Mouse (Mus musculus) erythroid progenitor cell, adult 5-6 weeks (primary cell): Measurements from ENCODE around the gene Prcd. TPM values are rescaled to one million over a fixed set of nuclear protein-coding genes. Genes with fewer than 3 reads are reported as not detected.

Source experiments
- ATAC-seq: replicated peaks from 2 replicates; pipeline ENCODE4 v1.8.0; 2016; ENCODE audit warnings: moderate number of reproducible peaks, mild to moderate bottlenecking, moderate TSS enrichment, inconsistent platforms; ENCODE audit not compliant: poor library complexity, low FRiP score, severe bottlenecking
- total RNA-seq, 2 experiments: library from RNA; stranded (forward) in 1 of 2; stranded (reverse) in 1 of 2; fragments of 150-400 nt in 1 of 2; fragments of 186-747, 209-891 nt in 1 of 2; gene quantifications; 2 replicates each; pipeline versions ENCODE4 v1.2.3 to v1.2.4; 2015 to 2017; ENCODE audit warnings: low replicate concordance in 2 of 2

Gene Prcd
- total RNA-seq, 2 experiments from 2014 or later, result not detected

DNA sequence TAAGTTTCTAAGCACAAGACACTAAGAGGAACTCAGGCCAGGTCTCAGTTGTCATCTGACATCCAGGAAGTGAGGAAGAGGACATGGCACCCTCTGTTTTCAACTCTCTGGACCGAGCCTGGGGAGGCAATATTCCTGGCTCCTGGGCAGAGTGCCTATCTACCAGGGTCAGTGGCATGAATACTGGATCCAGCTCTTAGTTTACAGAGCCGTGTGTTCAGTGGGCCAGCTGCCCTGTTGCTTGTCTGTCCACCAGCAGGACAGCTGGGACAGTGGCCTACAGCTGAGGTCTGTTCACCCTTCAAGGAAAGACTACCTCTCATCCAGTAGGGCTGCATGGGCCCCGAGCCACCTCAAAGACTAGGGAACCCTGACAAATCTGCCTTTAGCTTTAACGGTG is 27.8 kb downstream of the Prcd start:
- ATAC-seq, result no peak

DNA sequence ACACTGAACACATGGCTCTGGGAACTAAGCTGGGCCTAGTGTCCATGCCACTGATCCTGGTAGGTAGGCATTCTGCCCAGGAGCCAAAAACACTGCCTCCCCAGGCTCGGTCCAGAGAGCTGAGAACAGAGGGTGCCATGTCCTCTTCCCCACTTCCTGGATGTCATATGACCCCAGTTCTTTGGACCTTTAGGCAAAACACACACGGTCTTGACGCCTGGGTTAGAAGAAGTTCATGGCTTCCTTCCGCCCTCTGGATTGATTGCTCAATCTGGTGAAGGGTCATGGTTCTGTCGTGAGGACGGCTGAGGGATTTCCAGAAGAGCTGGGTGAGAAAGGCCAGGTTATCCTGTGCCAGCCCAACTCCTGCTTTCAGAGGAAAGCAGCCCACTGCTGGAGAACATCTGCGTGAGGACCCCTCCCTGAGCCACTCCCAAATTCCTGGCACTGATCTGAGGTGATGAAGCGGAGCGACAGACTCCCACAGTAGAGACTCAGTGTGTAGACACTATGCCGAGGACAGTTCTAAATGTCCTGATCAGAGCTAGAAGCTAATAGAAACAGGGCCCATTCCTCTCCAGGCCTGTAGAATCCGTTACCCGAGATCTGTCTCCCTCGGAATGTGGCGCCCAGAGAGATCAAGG is 29.3 kb downstream of the Prcd start:
- ATAC-seq, result no peak

DNA sequence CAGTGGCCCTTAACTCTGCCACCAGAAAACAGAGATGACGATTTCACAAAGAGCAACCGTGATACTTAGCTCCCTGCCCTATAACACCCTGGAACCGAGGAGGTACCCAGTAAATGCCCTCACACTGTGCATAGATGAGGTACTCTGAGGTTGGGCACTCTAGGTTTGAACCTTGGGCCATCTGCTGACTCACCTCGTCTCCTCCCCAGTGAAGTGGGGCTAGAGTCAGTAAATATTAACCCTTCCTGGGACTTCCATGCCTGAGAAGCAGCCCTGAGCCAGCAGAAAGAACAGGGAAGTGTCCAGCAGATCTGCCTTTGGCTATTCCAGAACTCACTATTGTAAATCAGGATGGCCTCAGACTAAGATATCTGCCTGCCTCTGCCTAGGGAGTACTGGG is 30.4 kb downstream of the Prcd start:
- no peak for ATAC-seq

DNA sequence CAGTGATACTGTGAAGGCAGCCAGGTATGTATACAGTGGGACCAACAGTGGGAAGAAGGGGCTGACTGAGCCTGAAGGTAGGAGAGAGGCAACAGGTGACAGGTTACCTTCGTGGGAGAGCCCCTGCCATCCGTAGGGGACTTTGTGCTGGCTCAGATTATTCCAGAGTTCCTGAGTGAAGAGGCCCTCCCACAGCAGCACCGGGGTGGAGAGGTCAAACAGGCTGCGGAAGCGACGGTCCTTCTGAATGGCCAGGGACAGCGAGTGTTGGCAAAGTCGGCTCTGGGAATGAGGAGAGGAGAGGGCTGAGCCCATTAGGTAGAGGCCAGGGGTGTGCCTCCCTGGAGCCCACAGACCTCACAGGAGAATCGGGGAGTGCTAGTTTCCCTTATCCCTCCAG is 32.4 kb downstream of the Prcd start:
- ATAC-seq, result no peak

DNA sequence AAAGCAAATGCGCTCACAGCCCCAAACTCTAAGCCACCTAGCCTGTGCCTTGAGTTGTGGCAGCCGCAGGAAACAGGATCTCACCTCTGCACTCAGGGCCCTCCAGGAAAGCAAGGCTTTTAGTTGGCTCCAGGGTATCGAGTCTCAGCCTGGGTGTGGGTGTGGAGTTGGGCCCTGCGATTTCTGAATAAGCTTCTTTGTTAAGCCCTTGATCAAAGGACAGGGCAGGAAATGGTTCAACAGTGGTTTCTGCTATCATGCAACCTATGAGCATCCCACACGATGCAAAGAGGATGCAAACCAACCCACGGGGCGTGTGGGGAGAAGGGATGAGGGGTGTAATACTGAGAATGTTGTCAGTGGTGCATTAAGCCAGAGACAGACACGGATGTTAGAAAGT is 34.6 kb downstream of the Prcd start:
- ATAC-seq, result no peak

DNA sequence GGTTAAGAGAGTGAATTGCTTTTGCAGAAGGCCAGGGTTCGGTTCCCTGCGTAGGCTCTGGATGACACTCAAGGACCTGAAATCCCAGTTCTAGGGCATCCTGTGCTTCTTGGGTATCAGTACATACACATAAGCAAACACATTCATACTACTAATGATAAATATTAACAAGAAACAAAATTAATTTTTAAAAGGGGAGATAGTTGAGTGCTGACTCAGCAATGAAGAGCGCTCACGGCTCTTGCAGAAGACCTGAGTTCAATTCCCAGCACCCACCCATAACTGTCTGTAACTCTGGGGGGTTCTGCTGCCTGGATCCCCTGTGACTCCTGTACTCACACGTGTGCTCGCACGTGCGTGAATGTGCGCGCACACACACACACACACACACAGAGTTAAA is 36.3 kb downstream of the Prcd start:
- ATAC-seq, result no peak

DNA sequence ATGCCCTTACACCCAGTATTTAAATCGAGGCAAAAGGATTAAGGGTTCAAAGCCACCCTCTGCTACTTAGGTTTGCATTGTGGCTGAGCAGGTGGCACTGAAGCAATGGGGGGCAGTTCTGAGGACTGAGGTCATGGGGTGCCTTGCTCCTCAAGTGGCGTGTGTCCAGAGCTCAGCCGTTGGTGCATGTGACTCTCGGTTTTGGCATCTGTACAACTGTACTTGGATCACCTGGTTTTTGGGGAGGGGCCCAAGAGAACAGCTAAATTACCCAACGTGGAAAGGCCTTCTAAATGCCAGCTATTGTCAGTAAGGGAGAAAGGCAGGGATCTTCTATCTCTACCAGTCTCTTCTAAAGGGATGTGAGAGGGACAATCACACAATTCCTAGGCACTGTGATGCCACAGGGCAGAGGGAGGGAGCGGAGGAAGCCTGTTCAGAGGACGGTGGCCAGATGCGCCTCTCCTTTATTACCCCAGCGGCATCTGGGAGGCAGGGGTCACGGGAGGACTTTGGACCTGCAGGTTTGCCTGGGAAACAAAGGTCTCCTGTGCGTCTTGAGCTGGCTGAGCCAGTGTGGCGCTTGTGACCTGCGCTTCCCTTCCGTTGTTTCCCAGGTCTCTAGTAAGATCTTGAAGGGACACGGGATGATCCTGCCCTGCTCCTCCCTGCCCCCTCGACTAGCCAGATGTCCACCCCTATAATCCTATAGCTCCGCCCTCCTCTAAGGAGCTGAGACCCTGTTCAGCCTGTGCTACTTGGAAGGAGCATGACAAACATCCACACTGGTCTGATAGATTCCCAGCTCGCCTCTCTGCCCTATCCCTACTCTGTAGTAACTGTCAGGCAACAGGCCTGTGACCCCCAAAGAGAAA is 37.6 kb downstream of the Prcd start:
- no peak for ATAC-seq

DNA sequence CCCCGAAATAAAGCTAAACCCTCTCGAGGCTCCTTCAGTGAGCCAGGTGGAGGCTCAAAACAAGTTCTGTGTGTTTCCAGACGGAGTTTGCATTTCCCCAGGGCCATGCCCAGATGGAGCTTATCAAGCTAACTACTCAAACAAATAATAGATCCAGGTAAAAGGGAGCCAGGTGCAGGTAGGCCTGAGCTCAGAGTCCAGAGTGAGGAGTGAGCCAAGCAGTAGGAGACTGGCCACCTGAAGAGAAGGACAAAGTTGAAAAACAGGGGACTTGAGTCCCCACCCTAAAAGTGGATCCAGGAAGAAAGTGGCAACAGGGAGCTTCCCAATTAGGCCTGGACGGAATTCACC is 40.5 kb downstream of the Prcd start:
- no peak for ATAC-seq

DNA sequence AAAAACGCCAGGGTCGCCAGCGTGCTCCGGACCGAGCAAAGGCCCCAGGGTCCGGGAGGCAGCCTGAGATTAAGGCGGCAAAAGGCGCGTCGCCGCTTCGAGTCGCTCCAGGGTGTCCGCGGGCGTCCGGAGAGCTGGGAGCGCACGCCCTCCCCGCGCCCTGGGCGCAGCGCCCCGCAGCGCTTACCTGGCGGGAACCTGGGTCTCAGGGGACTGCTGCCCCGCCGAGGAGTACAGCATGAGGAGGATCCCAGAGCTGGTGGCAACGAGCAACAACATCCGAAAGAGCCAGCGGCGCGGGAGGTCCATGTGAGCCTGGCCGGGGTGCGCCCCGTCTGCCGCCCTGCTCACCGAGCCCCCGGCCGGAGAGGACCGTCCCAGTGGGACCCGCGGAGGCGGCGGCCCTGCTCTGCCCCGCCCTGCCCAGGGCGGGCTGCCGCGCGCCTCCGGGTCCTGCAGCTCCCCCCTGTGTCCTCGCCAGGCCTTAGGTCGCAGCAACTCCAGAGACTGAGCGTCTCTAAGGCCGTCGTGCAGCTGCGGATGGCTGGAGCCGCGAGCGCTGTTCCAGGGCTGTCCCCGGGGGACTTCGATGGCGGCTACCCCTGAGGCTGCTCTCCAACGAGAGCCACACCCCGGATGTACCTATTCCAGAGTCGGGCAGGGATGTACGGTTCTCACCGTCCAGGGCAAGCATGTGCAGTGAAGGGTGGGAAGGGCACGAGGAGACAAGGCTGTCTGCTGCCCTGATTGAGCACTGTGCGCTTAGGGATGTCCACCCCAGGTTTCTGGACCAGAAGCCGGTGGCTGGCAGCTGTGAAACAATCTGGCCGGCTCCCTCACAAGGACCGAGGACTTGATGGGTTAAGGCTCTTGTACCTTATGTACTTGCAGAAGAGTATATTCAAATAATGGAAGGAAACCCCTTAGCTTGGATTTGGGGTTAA is 41.2 kb downstream of the Prcd start:
- ATAC-seq, result peak; percentile 49; the same call in 1 of the 2 replicates

DNA sequence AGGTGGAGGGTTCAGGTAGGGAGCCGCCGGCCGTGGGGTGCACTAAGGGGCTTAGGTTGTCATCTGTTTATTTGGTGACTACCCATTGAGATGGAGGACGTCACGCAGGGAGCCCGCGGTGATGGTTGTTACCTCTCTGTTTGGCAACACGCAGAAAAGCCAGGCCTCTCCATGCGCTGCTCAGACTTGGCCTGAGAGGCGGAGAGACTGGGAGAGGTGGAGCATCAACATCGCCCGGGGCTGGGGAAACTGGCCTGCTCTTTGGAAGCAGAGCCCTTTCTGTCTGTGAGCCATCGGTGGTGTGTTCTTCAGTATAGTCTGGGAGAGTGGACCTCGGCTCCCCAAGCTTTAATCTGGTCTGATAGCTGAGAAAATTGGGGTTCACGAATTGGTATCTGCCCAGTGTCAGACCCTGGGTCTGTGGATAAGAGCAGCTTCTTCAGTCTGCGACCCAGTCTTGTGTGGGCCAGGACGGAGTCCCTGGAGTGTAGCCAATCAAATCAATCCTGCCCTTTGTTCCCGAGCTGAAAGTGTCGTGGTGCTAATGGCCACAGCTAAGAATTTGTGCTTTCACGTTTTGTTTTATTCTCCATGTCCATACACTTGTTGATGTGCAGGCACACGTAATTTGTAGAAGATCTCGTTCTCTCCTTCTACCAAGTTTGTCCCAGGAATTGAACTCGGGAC is 42.0 kb downstream of the Prcd start:
- no peak for ATAC-seq

DNA sequence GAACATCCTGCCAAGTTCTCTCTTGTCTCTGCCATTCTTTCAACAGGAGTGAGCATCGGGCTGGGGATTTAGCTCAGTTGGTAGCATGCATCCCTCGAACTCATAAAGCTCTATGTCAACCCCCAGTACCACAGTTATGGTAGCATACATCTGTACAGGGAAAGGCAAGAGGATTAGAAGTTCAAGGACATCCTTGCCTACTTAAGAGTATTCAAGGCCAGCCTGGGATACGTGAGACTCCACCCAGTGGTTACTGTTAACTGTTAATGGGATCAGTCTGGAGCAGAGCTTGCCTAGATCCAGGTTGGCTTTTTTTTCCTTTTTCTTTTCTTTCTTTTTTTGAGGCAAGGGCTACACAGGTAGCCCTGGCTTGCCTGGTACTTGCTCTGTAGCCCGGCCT is 43.1 kb downstream of the Prcd start:
- ATAC-seq, result no peak

DNA sequence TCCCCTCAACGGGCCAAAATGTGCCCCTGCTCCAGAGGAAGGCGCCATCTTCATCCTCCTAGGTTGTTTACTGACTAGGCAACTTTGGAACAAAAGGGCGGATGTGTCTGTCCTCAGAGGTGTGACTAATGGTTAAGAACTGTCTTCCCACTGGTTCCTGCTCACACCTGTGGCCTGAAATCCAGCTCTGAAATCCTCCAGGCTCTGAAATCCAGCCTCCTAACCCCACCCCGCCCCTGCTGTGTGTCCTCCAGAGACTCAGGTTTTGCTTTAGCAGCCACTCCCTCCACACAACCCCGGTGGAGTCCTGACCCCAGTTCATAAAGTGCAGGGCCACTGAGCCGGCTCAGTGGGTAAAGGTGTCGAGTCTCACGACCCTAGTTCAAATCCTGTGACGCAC is 44.2 kb downstream of the Prcd start:
- no peak for ATAC-seq

DNA sequence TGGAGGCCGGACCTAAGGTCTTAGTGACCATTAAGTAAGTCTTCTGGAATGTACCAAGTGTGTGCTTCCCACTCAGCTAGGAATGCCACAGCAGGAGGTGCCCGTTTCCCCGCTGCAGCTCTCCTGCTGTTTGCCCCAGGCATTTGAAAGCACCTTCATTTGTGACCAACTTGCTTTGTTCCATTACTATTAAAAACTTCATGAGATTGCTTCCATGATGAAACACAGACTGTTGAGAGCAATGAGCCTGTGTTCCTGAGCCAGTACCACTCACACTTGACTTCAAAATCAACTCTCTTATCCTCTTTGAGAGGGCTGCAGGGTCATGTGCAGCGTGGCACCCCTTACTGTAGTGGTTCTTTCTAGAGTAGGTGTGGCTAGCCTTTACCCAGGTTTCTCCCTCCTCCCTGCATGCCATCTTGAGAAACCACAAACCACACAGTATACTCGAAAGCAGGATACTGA is 48.1 kb downstream of the Prcd start:
- no peak for ATAC-seq

DNA sequence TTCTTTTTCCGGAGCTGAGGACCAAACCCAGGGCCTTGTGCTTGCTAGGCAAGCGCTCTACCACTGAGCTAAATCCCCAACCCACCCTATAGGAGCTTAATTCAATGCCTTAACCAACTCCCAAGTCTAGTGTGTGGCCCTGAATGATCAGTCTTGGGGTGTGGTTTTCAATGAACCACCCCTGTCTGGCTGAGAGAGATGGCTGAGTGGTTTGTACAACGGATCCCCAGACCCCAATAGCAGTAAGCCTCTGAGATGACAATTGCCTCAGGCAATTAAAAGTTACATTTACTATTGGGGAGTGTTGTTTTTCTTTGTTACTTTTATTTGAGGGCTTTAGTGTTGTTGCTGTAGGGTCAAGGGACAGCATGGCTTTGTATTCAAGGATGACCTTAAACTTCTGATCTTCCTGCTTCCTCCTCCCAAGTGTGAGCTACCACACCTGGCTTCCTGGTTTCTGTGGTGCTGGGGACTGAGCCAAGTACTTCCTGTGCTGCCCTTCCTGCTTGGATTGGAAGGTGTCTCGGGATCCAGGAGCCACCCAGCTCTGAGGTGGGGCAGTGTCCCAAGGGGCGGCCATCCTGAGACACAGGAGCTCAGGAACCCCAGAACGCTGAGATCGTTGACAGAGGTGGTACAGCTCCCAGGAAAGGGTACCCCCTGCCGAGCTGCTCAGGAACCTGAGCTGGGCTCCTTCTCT is 51.2 kb downstream of the Prcd start:
- no peak for ATAC-seq

DNA sequence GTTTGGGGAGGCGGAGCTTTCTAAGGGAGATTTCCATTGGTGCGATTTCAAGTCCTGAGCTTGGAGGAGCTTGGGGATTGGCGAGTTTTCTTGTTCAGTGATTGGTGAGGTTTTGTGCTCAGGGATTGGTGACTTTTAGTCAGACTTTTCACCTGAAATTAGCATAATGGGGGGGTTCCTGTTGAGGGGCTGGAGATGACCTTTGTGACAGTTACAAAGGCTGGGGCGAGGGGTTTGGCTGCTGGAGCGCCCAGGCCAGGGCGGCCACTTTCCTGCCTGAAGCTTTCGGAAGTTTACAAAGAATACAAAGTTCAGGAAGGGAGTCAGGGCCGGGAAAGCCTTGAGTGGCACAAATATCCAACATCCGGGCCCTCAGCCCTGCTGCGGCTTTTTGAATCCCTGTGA is 51.9 kb downstream of the Prcd start:
- no peak for ATAC-seq

DNA sequence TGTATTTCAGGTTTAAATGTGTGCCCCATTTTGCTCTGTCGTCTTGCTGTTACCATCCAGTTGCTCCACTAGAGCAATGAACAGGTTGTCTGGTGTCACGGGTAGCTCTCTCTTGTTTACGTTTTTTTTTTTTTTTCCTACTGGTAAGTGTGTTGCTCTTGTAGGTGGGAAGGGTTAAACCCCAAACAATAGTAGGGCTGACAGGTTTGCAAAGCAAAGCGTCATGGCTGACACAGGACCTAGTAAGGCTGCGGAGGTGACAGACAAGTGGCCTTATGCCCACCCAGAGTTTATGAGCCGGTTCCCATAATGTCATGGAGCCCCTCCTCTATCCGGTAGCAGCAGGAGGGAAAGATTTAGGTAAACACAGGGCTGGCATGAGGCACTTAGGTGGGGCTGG is 53.0 kb downstream of the Prcd start:
- ATAC-seq, result no peak

DNA sequence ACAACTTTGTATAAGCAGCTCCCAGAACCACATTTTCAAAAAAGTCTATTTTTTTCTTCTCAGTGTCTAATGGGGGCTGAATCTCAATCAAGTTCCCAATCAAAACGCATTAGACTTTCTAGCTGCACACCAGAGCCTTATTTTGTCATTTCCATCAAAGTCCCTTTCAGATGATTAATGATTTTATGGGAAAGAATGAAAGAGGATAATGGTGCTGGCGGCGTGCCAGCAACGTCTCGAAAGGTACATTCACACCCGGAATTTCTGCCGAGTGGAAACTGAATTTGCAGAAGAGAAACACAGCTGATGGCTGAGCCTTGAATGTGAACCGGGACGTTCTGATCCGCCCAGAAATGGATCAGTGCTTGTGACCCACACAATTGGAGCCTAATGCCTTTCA is 56.8 kb downstream of the Prcd start:
- no peak for ATAC-seq

DNA sequence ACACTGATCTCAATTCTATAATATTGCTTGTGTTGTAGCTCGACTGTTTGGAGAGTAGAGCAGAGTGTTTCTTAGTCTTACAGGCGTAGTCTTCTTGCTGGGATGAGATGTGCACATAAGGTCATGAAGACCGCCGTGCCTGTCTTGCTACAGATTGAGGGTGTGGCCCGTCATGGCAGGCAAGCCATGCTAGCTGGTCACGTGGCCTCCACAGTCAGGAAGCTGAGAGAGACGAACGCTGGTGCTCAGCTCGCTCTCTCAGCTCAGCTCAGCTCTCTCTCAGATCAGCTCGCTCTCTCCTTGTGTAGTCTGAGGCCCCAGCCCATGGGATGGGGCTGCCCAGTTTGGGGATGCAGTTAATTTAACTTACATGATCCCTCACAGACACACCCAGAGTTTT is 57.5 kb downstream of the Prcd start:
- ATAC-seq, result no peak

DNA sequence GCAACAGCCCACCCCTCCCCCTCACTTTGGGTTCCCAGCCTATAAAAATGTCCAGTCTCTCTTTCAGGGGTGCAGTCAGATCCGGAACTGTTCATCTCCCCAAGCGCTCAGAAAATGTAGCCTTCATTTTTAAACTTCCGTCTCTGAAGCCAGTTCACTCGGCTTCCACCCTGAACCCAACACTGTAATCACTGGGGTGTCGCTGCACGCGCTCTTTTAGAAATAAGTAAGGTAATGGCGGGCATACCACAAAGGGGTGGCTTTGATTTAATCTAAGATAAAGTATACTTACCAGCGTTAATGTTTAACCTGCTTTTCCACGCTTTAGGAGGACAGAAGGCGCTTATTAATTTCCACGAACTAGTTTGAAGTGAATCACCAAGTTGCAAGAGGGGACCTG is 60.7 kb downstream of the Prcd start:
- no peak for ATAC-seq
